Mouse (Mus musculus) megakaryocyte progenitor cell, adult 5-6 weeks (primary cell): ENCODE data around the gene Mmp11. TPM values are rescaled to one million over a fixed set of nuclear protein-coding genes. Genes with fewer than 3 reads are reported as not detected.
A peak's percentile ranks its signal among the peaks of the same experiment; 100 is the strongest.

ENCODE experiments used
- ATAC-seq: replicated peaks from 2 replicates; pipeline ENCODE4 v1.8.0; 2016; ENCODE audit warnings: mild to moderate bottlenecking, moderate TSS enrichment, inconsistent platforms; ENCODE audit not compliant: poor library complexity
- total RNA-seq, 2 experiments: library from RNA; stranded (forward) in 1 of 2; stranded (reverse) in 1 of 2; fragments of 157-497, 149-512 nt in 1 of 2; fragments of 200-1000 nt in 1 of 2; gene quantifications; 2 replicates each; pipeline versions ENCODE4 v1.2.3 to v1.2.4; 2015 to 2017

Mmp11 gene
- total RNA-seq, 2 experiments from 2014 or later, result 0.57 to 10.1 TPM

GRCm38 (mm10) chr10:75939481-75940234, 3.4 kb upstream of the Mmp11 start:
- ATAC-seq, result peak; percentile 36

- no peak for ATAC-seq
These were observed 1.8 kb upstream of the Mmp11 start for GRCm38 (mm10) chr10:75937851-75938643.

DNA sequence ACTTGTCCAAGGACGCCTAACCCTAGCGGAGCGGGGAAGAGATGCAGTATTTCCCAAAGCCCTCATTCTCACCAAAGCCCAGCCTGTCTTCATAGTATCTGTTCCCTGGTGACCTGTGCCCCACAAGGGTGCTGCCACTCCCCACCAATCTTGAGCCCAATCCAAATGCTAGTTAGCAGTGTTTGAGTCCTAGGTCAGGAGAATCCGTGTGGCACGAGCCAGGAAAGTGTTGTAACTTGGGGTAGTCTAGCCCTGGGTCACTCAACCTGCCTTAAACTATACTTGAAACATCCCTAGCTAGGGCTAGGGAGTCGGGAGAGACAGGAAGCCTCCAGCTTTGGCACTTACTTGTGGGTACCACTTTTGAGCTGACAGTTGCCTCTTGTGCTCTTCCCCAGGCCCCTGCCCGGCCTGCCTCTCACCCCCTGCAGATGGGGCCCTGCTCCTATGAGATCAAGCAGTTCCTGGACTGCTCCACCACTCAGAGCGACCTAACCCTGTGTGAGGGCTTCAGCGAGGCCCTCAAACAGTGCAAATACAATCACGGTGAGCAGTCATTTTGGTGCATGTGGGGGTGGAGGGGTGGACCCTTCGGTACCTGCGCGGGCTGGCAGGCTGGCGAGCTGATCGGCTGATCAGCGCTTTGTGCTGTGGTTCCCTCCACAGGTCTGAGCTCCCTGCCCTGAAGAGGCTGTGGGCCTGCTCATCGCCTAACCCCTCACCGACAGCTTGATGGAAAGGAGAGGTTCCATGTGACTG, 792 bp upstream of the Mmp11 start:
- ATAC-seq, result no peak

DNA sequence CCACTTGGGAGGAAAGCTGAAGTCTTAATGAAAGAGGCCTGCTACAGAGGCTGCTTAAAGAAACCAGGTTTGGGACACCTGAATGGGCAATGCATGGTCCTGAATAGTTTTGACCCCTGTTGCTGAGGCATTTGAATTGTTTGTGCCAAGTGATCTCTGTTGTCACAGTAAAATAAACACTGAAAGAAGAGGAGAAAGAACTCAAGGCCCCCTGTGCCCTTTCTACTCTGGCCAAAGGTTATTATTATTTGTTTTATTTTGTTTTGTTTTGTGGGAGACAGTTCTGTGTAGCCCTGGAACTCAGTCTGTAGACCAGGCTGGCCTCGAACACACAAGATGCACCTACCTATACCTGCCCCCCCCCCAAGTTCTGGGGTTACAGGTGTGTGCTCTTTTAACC, 1.3 kb downstream of the Mmp11 start:
- ATAC-seq, result no peak

GRCm38 (mm10) chr10:75932891-75933290, 3.4 kb downstream of the Mmp11 start, which contains the start of gene Chchd10:
Gene Chchd10, plus strand, starts transcription at chr10:75933130.
- no peak for ATAC-seq

GRCm38 (mm10) chr10:75932081-75932678, 4.1 kb downstream of the Mmp11 start:
- ATAC-seq, result peak; percentile 45

DNA sequence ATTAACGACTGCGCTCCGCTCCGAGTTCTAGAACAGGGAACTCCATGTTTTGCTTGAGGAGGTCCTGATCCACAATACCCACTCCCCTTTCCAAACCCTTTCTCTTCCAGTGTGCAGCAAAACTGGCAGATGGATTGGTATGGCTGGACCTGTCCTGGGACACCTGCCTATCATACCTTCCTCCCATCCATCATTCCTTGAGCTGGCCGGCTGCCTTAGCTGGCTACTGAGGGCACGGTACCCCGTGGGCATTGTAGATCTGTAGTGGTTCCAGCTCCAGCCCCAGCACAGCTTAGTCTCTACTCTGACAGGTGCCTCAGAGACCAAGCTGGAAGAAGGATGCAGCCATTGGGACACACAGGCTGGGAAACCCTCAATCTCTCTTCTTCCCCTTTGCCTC, 5.0 kb downstream of the Mmp11 start:
- ATAC-seq, result no peak

DNA sequence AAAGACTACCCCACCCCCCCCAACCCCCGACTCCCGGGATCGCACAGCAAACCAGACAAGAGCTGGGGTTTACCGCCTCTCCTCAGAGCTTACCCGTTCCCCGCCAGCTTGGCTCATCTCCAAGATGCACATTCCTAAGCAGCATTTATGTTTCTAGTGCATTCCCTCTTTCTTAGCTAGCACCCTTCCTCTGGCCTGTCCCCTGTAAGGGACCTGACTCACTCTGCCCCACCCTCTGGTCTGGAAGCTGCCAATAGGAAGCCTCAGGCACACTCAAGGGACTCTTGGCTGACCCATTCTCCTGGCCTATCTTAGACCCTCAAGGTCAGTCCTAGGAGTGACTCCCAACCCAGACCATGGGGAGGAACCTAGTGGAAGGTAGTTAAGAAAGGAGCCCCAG, 6.0 kb downstream of the Mmp11 start:
- no peak for ATAC-seq

DNA sequence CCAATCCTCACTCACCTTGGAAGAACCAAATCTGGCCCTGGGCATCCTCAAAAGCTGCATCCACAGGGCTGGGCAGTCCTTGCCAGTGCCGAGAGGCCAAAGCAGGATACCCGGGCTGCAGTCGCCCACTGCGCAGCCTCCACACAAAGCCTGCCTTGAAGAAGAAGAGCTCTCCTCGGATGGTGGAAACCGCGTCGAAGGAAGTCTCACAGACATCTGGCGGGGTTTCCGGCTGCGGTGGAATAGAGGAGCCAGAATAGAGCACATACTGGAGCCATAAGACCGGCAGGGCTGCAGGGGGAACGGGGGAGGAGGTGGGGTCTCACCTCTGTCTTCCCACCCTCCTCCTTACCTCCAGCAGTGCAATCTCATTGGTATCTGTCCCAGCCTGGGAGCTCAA, 9.9 kb downstream of the Mmp11 start:
- no peak for ATAC-seq

- peak; percentile 35 for ATAC-seq
These were observed 12.0 kb downstream of the Mmp11 start for GRCm38 (mm10) chr10:75924324-75924723.

DNA sequence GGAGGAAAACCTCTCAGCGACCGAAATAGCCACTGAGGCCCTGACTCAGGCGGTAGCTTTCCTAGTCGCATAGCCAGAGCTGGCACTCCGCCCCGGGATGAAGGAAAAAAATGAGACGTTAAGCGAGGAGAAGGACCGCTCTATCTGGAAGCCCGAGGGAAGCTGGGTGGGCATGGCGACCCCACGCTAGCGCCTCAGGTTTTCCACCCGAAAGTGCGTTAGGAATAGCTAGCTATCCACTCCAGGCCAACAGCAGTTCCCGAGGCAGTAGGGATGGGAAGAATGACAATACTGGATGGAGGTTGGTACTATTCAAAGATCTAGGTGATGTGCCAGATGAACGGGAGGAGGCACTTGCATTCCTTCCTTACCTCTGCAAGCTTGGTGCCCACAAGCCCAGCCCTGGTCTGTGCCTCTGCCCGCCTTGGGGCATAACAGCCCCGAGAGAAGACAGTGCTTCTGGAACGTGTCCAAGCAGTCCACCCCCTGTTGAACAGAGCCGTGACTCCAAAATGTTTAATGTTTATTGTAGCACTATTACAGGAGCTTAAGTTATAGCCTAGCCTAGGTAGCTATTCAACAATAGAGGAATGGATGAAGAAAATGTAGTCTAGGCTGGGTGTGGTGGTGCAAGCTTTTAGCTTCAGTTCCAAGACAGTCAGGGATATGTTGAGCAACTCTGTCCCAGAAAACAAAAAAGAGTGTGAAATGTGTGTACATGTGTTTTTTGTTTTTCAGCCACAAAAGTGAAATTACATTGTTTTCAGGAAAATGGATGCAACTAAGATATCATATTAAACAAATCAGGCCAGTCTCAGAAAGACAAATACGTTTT, 14.4 kb downstream of the Mmp11 start:
- peak; percentile 16; the same call in 1 of the 2 replicates for ATAC-seq

GRCm38 (mm10) chr10:75921026-75921725, 15.1 kb downstream of the Mmp11 start, which contains the start of gene Smarcb1:
Gene Smarcb1, minus strand, starts transcription at chr10:75921617.
- ATAC-seq, result peak; percentile 81

- ATAC-seq, result no peak
These were observed 17.3 kb downstream of the Mmp11 start for GRCm38 (mm10) chr10:75919026-75919425.

- ATAC-seq, result no peak
These were observed 19.5 kb downstream of the Mmp11 start for GRCm38 (mm10) chr10:75916840-75917239.

DNA sequence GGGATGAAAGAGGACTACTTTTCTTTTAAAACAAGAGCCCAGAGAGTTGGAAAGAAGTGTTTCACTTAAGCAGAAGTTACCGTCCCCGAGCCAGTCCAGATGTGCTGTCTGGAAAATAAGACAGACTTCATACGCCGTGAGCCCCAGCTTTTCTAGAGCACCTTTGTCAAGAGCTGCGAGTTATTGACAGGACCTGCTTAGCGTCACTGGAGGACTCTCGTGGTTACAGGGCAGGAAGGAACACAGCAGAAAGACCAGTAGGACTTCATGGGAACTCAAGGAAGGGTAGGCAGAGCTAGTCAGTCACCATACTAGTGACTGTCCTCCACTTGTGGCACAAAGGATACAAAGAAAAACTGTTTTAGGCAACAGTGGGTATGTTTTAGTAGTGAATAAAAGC, 20.7 kb downstream of the Mmp11 start:
- no peak for ATAC-seq

DNA sequence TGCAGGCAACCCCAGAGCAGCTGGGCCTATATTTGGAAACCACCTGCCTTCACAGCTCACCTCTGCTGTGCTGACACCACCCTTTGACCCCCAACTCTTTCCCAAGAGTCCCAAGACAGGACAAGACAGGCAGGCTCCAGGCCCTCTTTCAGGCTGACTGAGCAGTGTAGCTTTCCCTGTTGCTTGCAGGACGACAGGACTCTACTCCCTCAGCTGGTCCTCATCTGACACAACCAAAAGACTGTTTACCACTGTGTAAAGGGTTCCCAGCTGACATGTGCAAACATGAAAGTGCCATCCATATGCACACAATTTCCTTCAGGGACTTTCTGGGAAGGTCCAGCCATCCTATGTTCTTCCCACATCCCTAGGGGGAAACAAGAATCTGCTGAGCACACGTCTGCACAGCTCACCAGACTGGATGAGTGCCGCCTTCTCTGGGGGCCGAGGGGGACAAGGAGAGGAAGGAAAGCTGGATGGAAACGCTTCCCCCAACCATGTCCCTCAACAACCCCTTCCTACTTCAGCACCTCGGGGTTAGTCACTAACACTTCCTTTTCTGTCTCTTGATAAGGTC, 23.2 kb downstream of the Mmp11 start:
- no peak for ATAC-seq

DNA sequence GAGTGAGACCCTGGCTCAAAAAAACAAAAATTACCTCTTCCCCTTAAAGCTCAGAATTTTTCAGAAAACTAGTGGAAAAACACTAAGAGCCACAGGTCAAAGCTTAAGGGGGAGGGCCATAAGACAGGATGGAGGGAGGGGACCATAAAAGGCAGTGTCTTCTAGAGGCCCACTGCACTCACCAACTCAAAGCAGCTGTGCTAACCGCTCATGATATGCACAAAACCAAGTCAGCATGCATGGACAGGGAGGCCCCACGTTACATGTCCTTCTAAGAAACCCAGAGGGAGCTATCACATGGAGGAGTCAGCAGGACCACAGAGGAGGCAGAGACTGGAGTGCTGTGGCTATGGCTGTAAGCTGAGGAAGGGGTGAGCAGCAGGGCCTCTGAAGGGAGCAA, 25.6 kb downstream of the Mmp11 start:
- ATAC-seq, result no peak

- no peak for ATAC-seq
These were observed 29.4 kb downstream of the Mmp11 start for GRCm38 (mm10) chr10:75906882-75907281.

DNA sequence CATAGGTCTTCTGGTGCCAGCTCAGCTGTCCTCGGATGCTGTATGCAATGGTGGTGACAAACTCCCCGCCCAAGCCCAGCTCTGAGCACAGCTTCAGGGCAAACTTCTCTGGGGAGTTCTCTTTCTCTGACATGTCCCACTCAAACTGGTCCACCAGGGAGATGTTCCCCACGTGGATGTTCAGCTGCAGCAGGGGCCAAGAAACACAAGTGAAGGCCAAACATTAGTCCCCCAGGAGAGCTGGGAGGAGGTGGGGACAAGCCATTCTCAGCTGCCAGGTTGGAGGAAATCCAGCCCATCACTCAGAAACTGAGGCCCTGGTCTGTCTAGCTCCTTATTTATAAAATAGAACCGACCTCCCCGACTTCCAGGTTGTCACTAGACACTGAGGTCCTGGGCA, 31.9 kb downstream of the Mmp11 start:
- no peak for ATAC-seq
